17 mouse cellular contexts compared by ENCODE assay signal in the genomic region with DNA sequence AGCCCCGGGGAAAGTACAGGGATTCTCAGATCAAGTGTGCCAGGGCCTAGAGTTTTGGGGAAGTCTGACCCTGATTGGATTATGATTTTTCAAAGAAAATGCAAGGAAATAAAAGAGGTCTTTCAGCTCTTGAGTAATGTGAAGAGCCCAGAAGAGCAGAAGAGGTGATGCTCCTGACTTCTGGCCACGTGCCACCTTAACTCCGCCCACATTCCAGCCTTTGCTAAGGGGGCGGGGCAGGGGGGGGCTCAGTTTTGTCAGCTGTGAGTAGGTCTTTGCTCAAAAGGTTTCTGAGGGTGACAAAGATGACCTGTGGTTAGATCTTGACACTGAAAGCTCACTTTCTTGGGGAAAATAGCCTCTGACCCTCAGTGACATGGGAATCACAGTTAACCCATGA. TPM values are rescaled to one million over a fixed set of nuclear protein-coding genes. Genes with fewer than 3 reads are reported as not detected.
DNase-seq lines count a peak whose midpoint lies in the region; ATAC-seq and TF ChIP-seq lines count a peak whose summit lies in the region.
"Had no signal": no experiment of that assay in that cellular context is flagged by ENCODE, and none has a peak within 500 bp of the region (broad histone marks: within the 10 kb centered on the region; RNA-seq: fewer than 3 reads in every experiment).

No protein-coding gene starts in this region.

- no peak for ATAC-seq in intestine, embryonic 15.5 days
- no peak for ATAC-seq in intestine, postnatal 0 days
- ATAC-seq: forebrain, embryonic 14.5 days; midbrain, embryonic 13.5 days had no signal

- 0 out of 2 replicates have a peak overlapping the region, but pooled peaks have one; percentile 14 for H3K4me2 ChIP-seq in intestine, embryonic 15.5 days (replicated peaks)
- H3K4me2 ChIP-seq in intestine, postnatal 0 days (replicated peaks; ENCODE audit: low read depth): no peak overlapping the region
- H3K4me2 ChIP-seq: midbrain, embryonic 13.5 days had no signal

- WGBS in intestine, embryonic 15.5 days: 25% methylated on average over 4 of the region's 4 CpGs
- WGBS in intestine, postnatal 0 days: 19% methylated on average over 4 of the region's 4 CpGs

- DNase-seq in gastrocnemius, postnatal 10 days: peak; percentile 43
- DNase-seq in gastrocnemius, postnatal 25 days: no peak
- peak; percentile 78 for DNase-seq in testis, postnatal 10 days (ENCODE audit: low spot score)
- DNase-seq in testis, postnatal 14 days (ENCODE audit: low spot score): no peak
- peak; percentile 50 for DNase-seq in lung, postnatal 14 days
- no peak for DNase-seq in ovary, postnatal 10 days (ENCODE audit: low spot score)
- DNase-seq: adrenal gland, adult 8-10 months; B cell, adult 2 months; cerebellum, adult 8-10 months; layer of hippocampus, postnatal 36 days; right cerebral cortex, postnatal 14 days had no signal

- no peak for TF ChIP-seq CTCF in intestine, postnatal 0 days (IDR thresholded peaks at IDR 0.05; ENCODE audit: low read depth)

- H3K27me3 ChIP-seq in intestine, embryonic 15.5 days (replicated peaks): no peaks in the 10 kb centered on the region
- no peaks in the 10 kb centered on the region for H3K27me3 ChIP-seq in intestine, postnatal 0 days (replicated peaks; ENCODE audit: control insufficient read depth, insufficient read depth, low read length)
- H3K27me3 ChIP-seq: midbrain, embryonic 13.5 days had no signal

- H3K27ac ChIP-seq in intestine, embryonic 15.5 days: no peak overlapping the region
- no peak overlapping the region for H3K27ac ChIP-seq in intestine, postnatal 0 days (ENCODE audit: low read depth, low read length)
- H3K27ac ChIP-seq: macrophage; midbrain, embryonic 13.5 days had no signal

- no peak overlapping the region for H3K4me3 ChIP-seq in intestine, embryonic 15.5 days (replicated peaks)
- H3K4me3 ChIP-seq in intestine, postnatal 0 days (ENCODE audit: low read depth, low read length): no peak overlapping the region
- H3K4me3 ChIP-seq: midbrain, embryonic 13.5 days; myocyte had no signal

- no peaks in the 10 kb centered on the region for H3K9me3 ChIP-seq in intestine, embryonic 15.5 days
- H3K9me3 ChIP-seq in intestine, postnatal 0 days (ENCODE audit: control insufficient read depth): no peaks in the 10 kb centered on the region
- H3K9me3 ChIP-seq: midbrain, embryonic 13.5 days had no signal

- H3K9ac ChIP-seq in intestine, embryonic 15.5 days: no peak overlapping the region
- H3K9ac ChIP-seq in intestine, postnatal 0 days (ENCODE audit: low read depth, low read length): no peak overlapping the region
- H3K9ac ChIP-seq: midbrain, embryonic 13.5 days had no signal

- no peaks in the 10 kb centered on the region for H3K36me3 ChIP-seq in intestine, embryonic 15.5 days
- H3K36me3 ChIP-seq in intestine, postnatal 0 days (ENCODE audit: control insufficient read depth, insufficient read depth): no peaks in the 10 kb centered on the region

- H3K4me1 ChIP-seq in intestine, embryonic 15.5 days (replicated peaks): peaks cover 14% of the 10 kb centered on the region
- no peaks in the 10 kb centered on the region for H3K4me1 ChIP-seq in intestine, postnatal 0 days (replicated peaks; ENCODE audit: control insufficient read depth, insufficient read depth, low read length)

RNA-seq across cellular contexts. Expression of gene Ak2, which starts 24.6 kb away (rescaled TPM):
- 10 to 100 TPM; 47.7 to 55.3 TPM for total RNA-seq in gastrocnemius, postnatal 10 days (2021)
- total RNA-seq in gastrocnemius, postnatal 25 days (2021): 10 to 100 TPM; 27.4 to 36.0 TPM
- 297 and 298 TPM in 2 replicates for polyA plus RNA-seq in intestine, embryonic 15.5 days (2015; fragmentation: Nextera tagmentation; extraction: Ambion mirVana)
- polyA plus RNA-seq in intestine, postnatal 0 days (2015; fragmentation: Nextera tagmentation; extraction: Ambion mirVana): 538 and 552 TPM in 2 replicates

RNA-seq across cellular contexts. Expression of gene Rnf19b, which starts 41.7 kb away (rescaled TPM):
- 10 to 100 TPM; 17.0 to 17.4 TPM for total RNA-seq in gastrocnemius, postnatal 10 days (2021)
- total RNA-seq in gastrocnemius, postnatal 25 days (2021): 10 to 100 TPM; 17.8 to 20.2 TPM
- polyA plus RNA-seq in intestine, embryonic 15.5 days (2015; fragmentation: Nextera tagmentation; extraction: Ambion mirVana): 6.7 and 7.0 TPM in 2 replicates
- 11.0 and 12.2 TPM in 2 replicates for polyA plus RNA-seq in intestine, postnatal 0 days (2015; fragmentation: Nextera tagmentation; extraction: Ambion mirVana)

RNA-seq across cellular contexts. Expression of gene Azin2, which starts 54.1 kb away (rescaled TPM):
- total RNA-seq in gastrocnemius, postnatal 10 days (2021): 1 to 10 TPM; 3.2 to 3.9 TPM
- 1 to 10 TPM; 1.8 to 3.1 TPM for total RNA-seq in gastrocnemius, postnatal 25 days (2021)
- polyA plus RNA-seq in intestine, embryonic 15.5 days (2015; fragmentation: Nextera tagmentation; extraction: Ambion mirVana): 12.9 and 13.3 TPM in 2 replicates
- 13.1 and 13.3 TPM in 2 replicates for polyA plus RNA-seq in intestine, postnatal 0 days (2015; fragmentation: Nextera tagmentation; extraction: Ambion mirVana)

Comparison
In these comparisons a context has a peak if more than half of its experiments do, and no peak if none do; other contexts are left out.
1. DNase-seq: peak in gastrocnemius, postnatal 10 days (single experiment), testis, postnatal 10 days (single experiment) and lung, postnatal 14 days (single experiment); none in gastrocnemius, postnatal 25 days (single experiment), testis, postnatal 14 days (single experiment) and ovary, postnatal 10 days (single experiment).